ENCODE assay signal across 9 mouse cellular contexts in genomic region chr5:7960176-7960575, GRCm38 (mm10). TPM values are rescaled to one million over a fixed set of nuclear protein-coding genes. Genes with fewer than 3 reads are reported as not detected.
DNase-seq lines count a peak whose midpoint lies in the region; ATAC-seq and TF ChIP-seq lines count a peak whose summit lies in the region.
"Had no signal": no experiment of that assay in that cellular context is flagged by ENCODE, and none has a peak within 500 bp of the region (broad histone marks: within the 10 kb centered on the region; RNA-seq: fewer than 3 reads in every experiment).

Steap4 (plus strand) TSS chr5:7960457.

- intact Hi-C loops in heart, postnatal 14 days (cut with DNase I), result no loop called here

- H3K9ac ChIP-seq in forebrain, embryonic 13.5 days, result peak within 1 kb of the TSS; percentile 37

- no peak within 1 kb of the TSS for H3K27ac ChIP-seq in spleen, adult 2 months (ENCODE audit: insufficient read depth, low read length)
- H3K27ac ChIP-seq in forebrain, embryonic 13.5 days, result no peak within 1 kb of the TSS
- H3K27ac ChIP-seq in limb, embryonic 10.5 days, result no peak within 1 kb of the TSS; the same call in 1 of the 2 replicates
- peak within 1 kb of the TSS; percentile 39; the same call in 1 of the 2 replicates for H3K27ac ChIP-seq in midbrain, embryonic 10.5 days (replicated peaks)

- peak within 1 kb of the TSS; percentile 35; the same call in 1 of the 2 replicates for H3K4me3 ChIP-seq in spleen, adult 2 months (ENCODE audit: extremely low read depth, insufficient read depth, insufficient read length)
- peak within 1 kb of the TSS; percentile 23 for H3K4me3 ChIP-seq in forebrain, embryonic 13.5 days
- peak within 1 kb of the TSS; percentile 45 for H3K4me3 ChIP-seq in limb, embryonic 10.5 days
- H3K4me3 ChIP-seq in midbrain, embryonic 10.5 days, result peak within 1 kb of the TSS; percentile 47

- 19% methylated on average over 20 of the region's 20 CpGs for WGBS in spleen, adult 2 months
- WGBS in forebrain, embryonic 13.5 days, result 6% methylated on average over 20 of the region's 20 CpGs
- 10% methylated on average over 20 of the region's 20 CpGs for WGBS in limb, embryonic 10.5 days
- 5% methylated on average over 20 of the region's 20 CpGs for WGBS in midbrain, embryonic 10.5 days

- no peaks in the 10 kb centered on the region for H3K27me3 ChIP-seq in spleen, adult 2 months (ENCODE audit: control insufficient read depth, insufficient read depth, low read length)
- H3K27me3 ChIP-seq in forebrain, embryonic 13.5 days, result no peaks in the 10 kb centered on the region
- H3K27me3 ChIP-seq in limb, embryonic 10.5 days (ENCODE audit: low read depth, poor library complexity, severe bottlenecking), result 0 out of 2 replicates have a peak, but pooled peaks cover 8% of the 10 kb centered on the region
- peaks cover 7% of the 10 kb centered on the region; the same call in 1 of the 2 replicates for H3K27me3 ChIP-seq in midbrain, embryonic 10.5 days (ENCODE audit: low read depth, poor library complexity, severe bottlenecking)
- H3K27me3 ChIP-seq: CH12.LX had no signal

- peak in 1 of 2 experiments; percentile 7 for DNase-seq in spleen, adult 2 months (ENCODE audit: low read depth in 1 of 2, low spot score in 2 of 2)
- no peak for DNase-seq in spleen, postnatal 4 days (ENCODE audit: low spot score in 2 of 2)
- DNase-seq in heart, postnatal 14 days, result peak; percentile 65 to 68
- peak; percentile 55 for DNase-seq in limb, embryonic 10.5 days (ENCODE audit: low spot score)
- peak; percentile 33 for DNase-seq in midbrain, embryonic 10.5 days (ENCODE audit: low spot score)
- peak; percentile 27 for DNase-seq in testis, postnatal 14 days (ENCODE audit: low spot score)
- DNase-seq in left cerebral cortex, adult 9 months (ENCODE audit: low spot score in 2 of 2), result no peak

- no peaks in the 10 kb centered on the region for H3K9me3 ChIP-seq in forebrain, embryonic 13.5 days (replicated peaks)
- H3K9me3 ChIP-seq in limb, embryonic 10.5 days (replicated peaks), result no peaks in the 10 kb centered on the region
- H3K9me3 ChIP-seq in midbrain, embryonic 10.5 days (replicated peaks), result no peaks in the 10 kb centered on the region

- TF ChIP-seq POLR2A in spleen, adult 2 months (IDR thresholded peaks at IDR 0.05; ENCODE audit: low read depth, low read length), result no peak

- peak within 1 kb of the TSS; percentile 56 for H3K4me2 ChIP-seq in forebrain, embryonic 13.5 days

- no peak for TF ChIP-seq CTCF in spleen, adult 2 months (IDR thresholded peaks at IDR 0.05; ENCODE audit: extremely low read depth, insufficient read depth, insufficient read length, insufficient replicate concordance)

- H3K4me1 ChIP-seq in spleen, adult 2 months (ENCODE audit: control insufficient read depth, insufficient read depth, insufficient read length), result peaks cover 3% of the 10 kb centered on the region; the same call in 1 of the 2 replicates
- peaks cover 7% of the 10 kb centered on the region for H3K4me1 ChIP-seq in forebrain, embryonic 13.5 days
- H3K4me1 ChIP-seq in limb, embryonic 10.5 days, result peaks cover 8% of the 10 kb centered on the region
- H3K4me1 ChIP-seq in midbrain, embryonic 10.5 days, result peaks cover 7% of the 10 kb centered on the region

- ATAC-seq in forebrain, embryonic 13.5 days, result peak; percentile 36; the same call in 1 of the 2 replicates

- H3K36me3 ChIP-seq in spleen, adult 2 months (ENCODE audit: control insufficient read depth, insufficient read depth, low read length), result no peaks in the 10 kb centered on the region
- H3K36me3 ChIP-seq in forebrain, embryonic 13.5 days (ENCODE audit: poor library complexity, severe bottlenecking), result no peaks in the 10 kb centered on the region
- no peaks in the 10 kb centered on the region for H3K36me3 ChIP-seq in limb, embryonic 10.5 days
- H3K36me3 ChIP-seq in midbrain, embryonic 10.5 days, result no peaks in the 10 kb centered on the region

RNA-seq across cellular contexts. Expression of gene Steap4, which starts in this region (rescaled TPM):
- polyA plus RNA-seq in spleen, adult 2 months (2012; rRNA removed), result 1.1 and 1.3 TPM in 2 replicates
- 0.16 and 0.17 TPM in 2 replicates for polyA plus RNA-seq in forebrain, embryonic 13.5 days (2015; fragmentation: Nextera tagmentation; extraction: Ambion mirVana)
- 10 to 100 TPM; 32.7 to 35.9 TPM for total RNA-seq in heart, postnatal 14 days (2021)
- 0.51 TPM in 1 of 2 replicates, not detected in the other for polyA plus RNA-seq in limb, embryonic 10.5 days (2016; fragmentation: Nextera tagmentation; extraction: Ambion mirVana)
- 0.05 and 0.20 TPM in 2 replicates for polyA plus RNA-seq in midbrain, embryonic 10.5 days (2016; fragmentation: Nextera tagmentation; extraction: Ambion mirVana)

Comparison
In these comparisons a context has a peak if more than half of its experiments do, and no peak if none do; other contexts are left out.
1. Peak in ATAC-seq, H3K4me3 ChIP-seq, H3K9ac ChIP-seq and H3K4me2 ChIP-seq in forebrain, embryonic 13.5 days; RNA of the gene not detected or under 1 TPM.
2. Peak in DNase-seq and H3K4me3 ChIP-seq in limb, embryonic 10.5 days; RNA of the gene not detected or under 1 TPM.
3. Peak in DNase-seq, H3K4me3 ChIP-seq and H3K27ac ChIP-seq in midbrain, embryonic 10.5 days; RNA of the gene not detected or under 1 TPM.
4. DNase-seq: peak in heart, postnatal 14 days (2 of 2) and testis, postnatal 14 days (single experiment); none in spleen, postnatal 4 days (0 of 2) and left cerebral cortex, adult 9 months (0 of 2).
5. Peak in every context shown above with its lines, with median percentiles within 50 percentile points of each other: H3K4me3 ChIP-seq.